Mouse (Mus musculus): ENCODE data around the gene 2310034G01Rik.

- TF ChIP-seq HCFC1 (IDR thresholded peaks at IDR 0.05; ENCODE audit: borderline replicate concordance, insufficient read depth, low read length) (no peak), CHD2 (IDR thresholded peaks at IDR 0.05; ENCODE audit: low read depth, low read length) (no peak), MAFK (IDR thresholded peaks at IDR 0.05; ENCODE audit: insufficient read depth, low read depth, low read length) (no peak), ZNF384 (IDR thresholded peaks at IDR 0.05; ENCODE audit: low read depth, low read length) (no peak), ZC3H11A (IDR thresholded peaks at IDR 0.05; ENCODE audit: borderline replicate concordance, low read depth, low read length) (no peak)
These were observed 40.3 kb downstream of the 2310034G01Rik start for GRCm38 (mm10) chr19:46309651-46310305.

Measured in ES-E14 (cell line).